Mouse (Mus musculus): ENCODE results near the gene Col4a3bp. TPM values are rescaled to one million over a fixed set of nuclear protein-coding genes. Genes with fewer than 3 reads are reported as not detected.
A peak's percentile ranks its signal among the peaks of the same experiment; 100 is the strongest.

The Col4a3bp gene
- polyA plus RNA-seq, 1 experiment from 2014 or later = 11.0 TPM

DNA sequence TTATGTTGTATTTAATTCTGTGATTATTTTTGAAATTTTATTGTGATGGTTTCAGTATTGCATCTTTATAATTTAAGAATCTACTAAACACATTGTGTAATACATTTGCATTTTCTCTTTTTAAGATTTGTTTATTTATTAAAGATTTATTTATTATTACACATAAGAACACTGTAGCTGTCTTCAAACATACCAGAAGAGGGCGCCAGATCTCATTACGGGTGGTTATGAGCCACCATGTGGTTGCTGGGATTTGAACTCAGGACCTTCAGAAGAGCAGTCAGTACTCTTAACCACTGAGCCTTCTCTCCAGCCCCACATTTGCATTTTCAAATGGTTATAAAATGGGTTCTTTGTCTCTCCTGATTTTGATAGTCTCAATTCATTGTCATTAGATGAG lies 2.1 kb downstream of the Col4a3bp start:
- Histone ChIP-seq H3K36me3 (no peaks in the 10 kb centered on the region), H3K4me3 (no peak overlapping the region), H3K4me1 (no peaks in the 10 kb centered on the region), H3K4me2 (no peak overlapping the region), H3K27me3 (no peaks in the 10 kb centered on the region), H3K27ac (no peak overlapping the region), H3K9me3 (no peaks in the 10 kb centered on the region), H3K9ac (no peak overlapping the region)
- no peak for ATAC-seq (ENCODE audit: insufficient number of reproducible peaks, low FRiP score, low TSS enrichment, low read depth)
- 72% methylated on average over 2 of the region's 2 CpGs for WGBS

DNA sequence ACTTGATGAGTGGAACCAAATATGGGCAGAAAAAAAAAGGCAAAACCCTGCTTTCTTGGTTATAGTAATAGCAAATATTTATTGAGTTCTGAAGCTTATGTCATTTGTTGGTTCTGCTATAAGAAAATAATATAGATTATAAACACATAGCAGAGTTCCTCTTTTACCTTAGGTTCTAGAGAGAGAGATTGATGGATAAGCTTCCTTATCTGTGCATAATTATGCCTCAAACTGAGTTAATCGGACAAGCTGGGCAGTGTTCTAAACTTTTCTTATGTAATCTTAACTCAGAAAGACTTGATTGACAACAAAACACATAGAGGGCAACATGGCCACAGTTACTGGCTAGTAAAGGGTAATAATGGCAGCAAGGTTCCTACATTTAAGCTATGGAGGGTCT lies 4.8 kb downstream of the Col4a3bp start:
- no peaks in the 10 kb centered on the region for H3K9me3 ChIP-seq
- H3K4me1 ChIP-seq = no peaks in the 10 kb centered on the region
- no peak overlapping the region for H3K4me2 ChIP-seq
- no peaks in the 10 kb centered on the region for H3K27me3 ChIP-seq
- no peaks in the 10 kb centered on the region for H3K36me3 ChIP-seq
- H3K27ac ChIP-seq = no peak overlapping the region
- ATAC-seq (ENCODE audit: insufficient number of reproducible peaks, low FRiP score, low TSS enrichment, low read depth) = no peak
- WGBS = 71% methylated on average over 1 of the region's 1 CpGs
- H3K9ac ChIP-seq = no peak overlapping the region
- no peak overlapping the region for H3K4me3 ChIP-seq

DNA sequence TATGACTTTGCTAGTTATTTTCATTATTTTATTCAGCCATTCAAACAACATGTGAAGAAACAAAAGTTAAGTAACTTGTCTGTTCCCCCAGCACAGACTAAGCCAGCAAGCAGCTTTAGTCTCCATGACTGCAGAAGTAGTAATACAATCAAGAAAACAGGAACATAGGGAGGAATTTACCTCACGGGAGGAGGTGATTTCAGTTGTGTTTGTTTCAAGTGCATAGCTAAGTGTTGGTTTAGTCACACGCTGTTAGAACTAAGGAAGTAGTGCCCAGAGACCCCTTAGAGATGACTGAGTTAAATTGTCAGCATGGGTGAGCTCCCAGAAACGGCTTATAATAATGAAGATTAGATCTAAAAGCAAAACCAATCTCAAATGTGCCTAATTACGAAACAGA lies 5.5 kb downstream of the Col4a3bp start:
- Histone ChIP-seq H3K4me1 (no peaks in the 10 kb centered on the region), H3K27me3 (no peaks in the 10 kb centered on the region), H3K27ac (no peak overlapping the region), H3K9ac (no peak overlapping the region), H3K36me3 (no peaks in the 10 kb centered on the region), H3K9me3 (no peaks in the 10 kb centered on the region), H3K4me2 (no peak overlapping the region), H3K4me3 (no peak overlapping the region)
- 70% methylated on average over 4 of the region's 4 CpGs for WGBS
- no peak for ATAC-seq (ENCODE audit: insufficient number of reproducible peaks, low FRiP score, low TSS enrichment, low read depth)

DNA sequence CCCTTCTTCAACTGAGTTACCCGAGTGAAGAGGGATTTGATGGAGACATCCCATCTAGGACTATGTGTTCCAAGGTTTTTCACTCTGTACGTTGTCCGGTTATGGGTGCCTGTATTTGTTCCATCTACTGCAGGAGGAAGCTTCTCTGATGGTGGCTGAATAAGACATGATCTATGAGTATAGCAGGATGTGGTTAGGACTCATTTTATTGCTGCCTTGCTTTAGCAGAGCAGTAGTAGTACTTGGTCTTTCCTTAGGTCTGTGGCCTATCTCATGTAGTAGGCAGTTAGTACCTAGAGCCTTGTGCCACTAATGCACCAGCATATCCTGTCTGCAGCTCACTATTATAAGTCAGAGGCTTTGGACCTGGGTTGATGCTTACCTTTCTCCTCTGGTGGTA lies 12.7 kb downstream of the Col4a3bp start:
- H3K36me3 ChIP-seq = no peaks in the 10 kb centered on the region
- H3K9ac ChIP-seq = no peak overlapping the region
- no peaks in the 10 kb centered on the region for H3K27me3 ChIP-seq
- 89% methylated on average over 3 of the region's 3 CpGs for WGBS
- no peak for ATAC-seq (ENCODE audit: insufficient number of reproducible peaks, low FRiP score, low TSS enrichment, low read depth)
- no peaks in the 10 kb centered on the region for H3K9me3 ChIP-seq
- H3K4me1 ChIP-seq = peaks cover 4% of the 10 kb centered on the region; the same call in 1 of the 2 replicates
- H3K4me2 ChIP-seq = no peak overlapping the region
- H3K4me3 ChIP-seq = no peak overlapping the region
- no peak overlapping the region for H3K27ac ChIP-seq

DNA sequence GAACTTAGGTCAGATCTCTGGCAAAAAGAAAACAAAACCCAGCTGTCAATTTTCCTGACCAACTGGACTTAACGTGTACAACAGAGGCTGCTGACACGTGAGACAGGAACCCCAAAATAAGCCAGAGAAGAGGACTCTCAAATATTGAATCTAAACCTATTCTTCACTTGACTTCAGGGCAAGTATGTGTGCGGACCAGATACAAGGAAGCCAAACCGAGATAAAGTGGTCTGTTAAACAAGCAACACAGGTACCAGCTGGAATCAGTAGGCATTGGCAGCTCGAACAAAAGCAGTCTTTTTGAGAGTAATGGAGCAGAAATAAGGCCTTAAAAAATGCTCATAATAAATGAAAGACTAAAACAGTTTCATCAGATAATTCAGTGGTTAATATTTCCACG lies 25.6 kb downstream of the Col4a3bp start:
- no peaks in the 10 kb centered on the region for H3K27me3 ChIP-seq
- H3K9me3 ChIP-seq = no peaks in the 10 kb centered on the region
- H3K4me3 ChIP-seq = no peak overlapping the region
- ATAC-seq (ENCODE audit: insufficient number of reproducible peaks, low FRiP score, low TSS enrichment, low read depth) = no peak
- WGBS = 76% methylated on average over 6 of the region's 6 CpGs
- H3K4me2 ChIP-seq = no peak overlapping the region
- peaks cover 3% of the 10 kb centered on the region; the same call in 1 of the 2 replicates for H3K36me3 ChIP-seq
- H3K9ac ChIP-seq = no peak overlapping the region
- H3K27ac ChIP-seq = no peak overlapping the region
- H3K4me1 ChIP-seq = no peaks in the 10 kb centered on the region

DNA sequence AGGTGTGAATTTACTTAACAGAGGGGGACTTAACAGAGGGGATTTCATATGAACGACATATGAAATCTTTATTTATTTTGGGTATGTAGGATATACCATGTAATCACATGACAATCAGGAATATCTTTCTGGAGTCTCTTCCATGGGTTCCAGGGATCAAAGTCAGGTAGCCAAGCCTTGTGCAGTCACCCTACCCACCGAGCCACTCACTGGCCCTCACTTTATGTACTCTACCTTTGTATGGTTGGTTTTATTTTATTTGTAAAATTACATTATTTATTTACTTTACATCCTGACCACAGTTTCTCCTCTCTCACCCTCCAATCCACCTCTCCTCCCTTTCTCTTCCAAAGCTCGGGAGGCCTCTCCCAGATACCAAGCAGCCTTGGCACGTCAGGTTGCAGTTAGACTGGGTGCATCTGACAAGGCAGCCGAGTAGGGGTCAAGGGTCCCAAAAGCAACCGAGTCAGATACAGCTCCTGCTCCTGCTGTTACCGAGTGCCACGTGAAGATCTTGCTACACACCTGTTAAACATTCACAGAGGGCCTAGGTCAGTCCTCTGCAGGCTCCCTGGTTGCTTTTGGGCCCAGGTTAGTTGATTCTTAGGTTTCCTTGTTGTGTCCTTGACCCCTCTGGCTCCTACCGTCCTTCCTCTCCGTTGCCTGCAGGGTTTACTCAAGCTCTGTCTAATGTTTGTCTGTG lies 28.0 kb downstream of the Col4a3bp start:
- H3K9ac ChIP-seq = no peak overlapping the region
- H3K4me2 ChIP-seq = no peak overlapping the region
- no peak for ATAC-seq (ENCODE audit: insufficient number of reproducible peaks, low FRiP score, low TSS enrichment, low read depth)
- H3K36me3 ChIP-seq = peaks cover 3% of the 10 kb centered on the region; the same call in 1 of the 2 replicates
- H3K4me3 ChIP-seq = no peak overlapping the region
- no peaks in the 10 kb centered on the region for H3K27me3 ChIP-seq
- WGBS = 71% methylated on average over 10 of the region's 10 CpGs
- H3K4me1 ChIP-seq = no peaks in the 10 kb centered on the region
- H3K9me3 ChIP-seq = no peaks in the 10 kb centered on the region
- no peak overlapping the region for H3K27ac ChIP-seq

DNA sequence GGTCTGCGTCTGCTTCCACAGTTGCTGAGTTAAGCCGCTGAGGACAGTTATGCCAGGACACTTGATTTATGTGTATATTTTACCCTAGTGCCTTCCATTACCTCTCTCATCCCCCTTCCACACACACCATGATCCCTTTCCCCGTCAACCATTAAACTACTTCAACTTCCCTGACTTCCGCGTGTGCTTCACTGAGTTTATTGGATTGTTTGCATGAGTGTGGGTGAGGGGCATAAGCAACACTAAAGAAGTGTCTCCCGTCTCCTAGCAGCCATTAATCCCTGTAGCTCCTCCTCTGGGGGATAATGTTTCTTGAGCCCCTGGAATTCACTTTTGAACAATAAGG lies 28.6 kb downstream of the Col4a3bp start:
- Histone ChIP-seq H3K36me3 (peaks cover 3% of the 10 kb centered on the region; the same call in 1 of the 2 replicates), H3K9ac (no peak overlapping the region), H3K27me3 (no peaks in the 10 kb centered on the region), H3K4me3 (no peak overlapping the region), H3K9me3 (no peaks in the 10 kb centered on the region), H3K27ac (no peak overlapping the region), H3K4me1 (no peaks in the 10 kb centered on the region), H3K4me2 (no peak overlapping the region)
- 70% methylated on average over 6 of the region's 6 CpGs for WGBS
- no peak for ATAC-seq (ENCODE audit: insufficient number of reproducible peaks, low FRiP score, low TSS enrichment, low read depth)

DNA sequence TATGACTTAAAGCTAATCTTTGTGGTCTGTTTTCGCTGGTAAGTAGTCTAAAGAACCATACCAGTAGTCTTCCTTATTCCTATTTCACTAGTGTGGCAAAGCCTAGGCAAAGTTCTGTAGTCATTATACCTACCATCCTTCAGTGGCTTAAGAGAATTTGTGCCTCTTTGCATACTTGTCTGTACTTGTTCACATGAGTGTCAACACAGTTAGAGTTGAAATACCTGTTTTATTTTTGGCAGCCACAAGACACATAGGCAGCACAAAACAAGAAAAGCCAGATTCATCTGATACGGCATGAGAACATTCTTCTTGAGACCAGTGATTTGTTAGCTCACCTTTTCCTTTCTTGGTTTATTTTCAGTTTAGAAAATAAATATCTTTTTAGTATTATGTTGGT lies 31.8 kb downstream of the Col4a3bp start:
- Histone ChIP-seq H3K4me1 (no peaks in the 10 kb centered on the region), H3K27ac (no peak overlapping the region), H3K4me2 (no peak overlapping the region), H3K9ac (no peak overlapping the region), H3K36me3 (peaks cover 3% of the 10 kb centered on the region; the same call in 1 of the 2 replicates), H3K9me3 (no peaks in the 10 kb centered on the region), H3K4me3 (no peak overlapping the region), H3K27me3 (no peaks in the 10 kb centered on the region)
- ATAC-seq (ENCODE audit: insufficient number of reproducible peaks, low FRiP score, low TSS enrichment, low read depth) = no peak
- 67% methylated on average over 2 of the region's 2 CpGs for WGBS

DNA sequence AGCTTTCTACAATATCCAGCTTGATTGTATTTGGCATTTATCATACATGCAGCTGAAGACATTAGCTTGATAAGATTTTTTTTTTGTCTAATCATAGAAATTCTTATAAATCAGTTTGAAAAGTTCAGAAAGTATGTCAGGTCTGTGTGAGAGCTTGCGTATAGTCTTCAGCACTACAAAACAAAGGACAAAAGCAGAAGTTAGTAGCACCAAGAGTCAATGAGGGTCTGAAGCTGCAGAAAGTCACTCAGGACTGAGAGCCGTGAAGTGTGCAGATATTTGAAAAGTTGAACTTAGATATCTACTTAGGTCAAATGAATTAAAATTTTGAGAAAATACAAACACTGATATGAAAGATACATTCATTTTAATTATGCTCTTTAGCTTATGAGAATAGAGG lies 36.7 kb downstream of the Col4a3bp start:
- 72% methylated on average over 2 of the region's 2 CpGs for WGBS
- no peak overlapping the region for H3K9ac ChIP-seq

DNA sequence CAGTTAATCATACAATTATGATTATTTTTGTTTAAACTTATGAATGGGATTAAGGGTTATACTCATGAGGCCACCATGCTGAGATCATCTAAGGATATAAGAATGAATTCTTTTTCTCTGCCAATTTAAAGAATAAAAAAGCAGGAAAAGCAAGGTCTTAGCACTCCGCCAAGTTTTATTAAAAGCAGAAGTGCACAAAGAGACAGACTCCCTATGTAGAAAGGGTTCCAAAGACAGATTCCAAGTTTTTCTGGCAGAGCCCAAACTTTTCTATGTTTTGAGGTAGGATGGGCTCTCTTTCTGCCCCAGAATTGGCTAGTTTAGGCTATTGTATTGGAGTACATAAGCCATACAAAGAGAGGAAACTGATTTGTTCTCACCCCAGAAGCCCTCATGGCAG lies 37.6 kb downstream of the Col4a3bp start:
- no peak for ATAC-seq (ENCODE audit: insufficient number of reproducible peaks, low FRiP score, low TSS enrichment, low read depth)
- Histone ChIP-seq H3K4me3 (no peak overlapping the region), H3K9me3 (no peaks in the 10 kb centered on the region), H3K4me1 (peaks cover 4% of the 10 kb centered on the region; the same call in 1 of the 2 replicates), H3K27ac (peak overlapping the region; percentile 55; the same call in 1 of the 2 replicates), H3K27me3 (no peaks in the 10 kb centered on the region), H3K36me3 (no peaks in the 10 kb centered on the region), H3K4me2 (no peak overlapping the region), H3K9ac (no peak overlapping the region)
- WGBS = 51% methylated on average over 1 of the region's 1 CpGs

More for the DNA sequence above, 36.7 kb downstream of the Col4a3bp start:
- Histone ChIP-seq H3K27me3 (no peaks in the 10 kb centered on the region), H3K36me3 (no peaks in the 10 kb centered on the region), H3K4me1 (peaks cover 4% of the 10 kb centered on the region; the same call in 1 of the 2 replicates), H3K27ac (no peak overlapping the region), H3K9me3 (no peaks in the 10 kb centered on the region), H3K4me2 (no peak overlapping the region), H3K4me3 (no peak overlapping the region)
- no peak for ATAC-seq (ENCODE audit: insufficient number of reproducible peaks, low FRiP score, low TSS enrichment, low read depth)

DNA sequence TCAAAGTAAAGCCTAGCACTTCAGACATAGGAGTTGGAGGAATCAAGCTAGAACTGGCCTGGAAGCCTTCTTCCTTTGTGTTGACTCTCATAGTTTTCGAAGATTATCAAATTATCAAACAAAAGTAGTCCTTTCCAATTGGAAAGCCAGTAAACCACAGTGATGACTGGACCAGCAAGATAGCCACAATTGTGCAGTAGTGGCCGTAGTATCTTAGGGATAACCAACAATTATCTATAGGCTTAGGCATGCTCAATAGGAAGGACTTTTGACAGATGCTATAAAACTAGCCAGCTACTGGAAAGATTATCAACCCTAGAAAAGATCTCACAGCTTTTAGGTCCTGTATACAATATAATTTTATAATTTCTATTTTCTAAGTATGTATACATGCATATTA lies 41.8 kb downstream of the Col4a3bp start:
- Histone ChIP-seq H3K36me3 (no peaks in the 10 kb centered on the region), H3K9ac (no peak overlapping the region), H3K4me1 (peaks cover 13% of the 10 kb centered on the region; the same call in 1 of the 2 replicates), H3K9me3 (no peaks in the 10 kb centered on the region), H3K4me3 (no peak overlapping the region), H3K4me2 (no peak overlapping the region), H3K27ac (no peak overlapping the region), H3K27me3 (no peaks in the 10 kb centered on the region)
- 96% methylated on average over 2 of the region's 2 CpGs for WGBS
- no peak for ATAC-seq (ENCODE audit: insufficient number of reproducible peaks, low FRiP score, low TSS enrichment, low read depth)

DNA sequence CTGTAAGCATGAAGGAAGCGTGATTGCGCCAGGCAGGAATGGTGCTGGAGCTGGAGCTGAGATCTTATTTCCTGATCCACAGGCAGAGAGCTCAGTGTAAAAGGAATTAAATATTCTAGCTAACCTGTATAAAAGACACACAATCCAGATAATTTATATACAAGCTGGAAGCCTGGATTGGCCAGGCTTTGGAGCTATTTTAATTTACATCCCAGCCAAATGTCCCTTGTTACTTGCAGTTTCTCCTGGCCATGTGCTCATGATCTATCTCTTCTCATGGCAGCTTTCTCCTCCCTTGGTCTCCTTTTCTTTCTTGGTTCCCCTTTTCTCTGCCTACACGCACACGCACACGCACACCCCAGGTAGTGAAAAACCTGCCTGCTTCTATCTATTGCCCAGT lies 44.1 kb downstream of the Col4a3bp start:
- WGBS = 93% methylated on average over 5 of the region's 5 CpGs

DNA sequence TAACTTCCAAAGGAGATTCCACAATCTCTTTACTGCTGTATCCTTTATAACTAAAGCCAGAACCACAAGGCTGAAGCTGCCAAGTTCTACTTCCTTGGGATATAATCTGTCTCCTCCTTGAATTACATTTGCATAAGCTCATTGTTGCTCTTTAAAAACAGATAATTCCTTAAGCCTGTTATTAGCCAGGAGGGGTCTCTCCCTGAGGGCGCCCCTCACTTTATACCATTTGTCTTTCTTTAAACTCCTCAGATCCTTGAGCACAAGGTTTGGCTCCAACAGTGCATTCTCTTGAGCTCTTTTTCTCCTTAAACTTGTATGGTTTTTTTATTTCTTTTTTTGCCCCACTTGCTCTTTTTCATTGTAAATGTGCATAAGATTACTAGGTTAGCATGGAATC lies 46.2 kb downstream of the Col4a3bp start:
- Histone ChIP-seq H3K9me3 (no peaks in the 10 kb centered on the region), H3K4me2 (no peak overlapping the region), H3K27ac (no peak overlapping the region), H3K4me1 (0 out of 2 replicates have a peak, but pooled peaks cover 10% of the 10 kb centered on the region), H3K36me3 (no peaks in the 10 kb centered on the region), H3K27me3 (no peaks in the 10 kb centered on the region), H3K9ac (no peak overlapping the region), H3K4me3 (no peak overlapping the region)
- ATAC-seq (ENCODE audit: insufficient number of reproducible peaks, low FRiP score, low TSS enrichment, low read depth) = no peak
- 83% methylated on average over 1 of the region's 1 CpGs for WGBS

More for the DNA sequence above, 44.1 kb downstream of the Col4a3bp start:
- Histone ChIP-seq H3K4me3 (no peak overlapping the region), H3K9me3 (no peaks in the 10 kb centered on the region), H3K27ac (no peak overlapping the region), H3K4me1 (0 out of 2 replicates have a peak, but pooled peaks cover 10% of the 10 kb centered on the region), H3K36me3 (no peaks in the 10 kb centered on the region), H3K4me2 (no peak overlapping the region), H3K27me3 (no peaks in the 10 kb centered on the region), H3K9ac (no peak overlapping the region)
- no peak for ATAC-seq (ENCODE audit: insufficient number of reproducible peaks, low FRiP score, low TSS enrichment, low read depth)
